25 mouse cellular contexts compared by ENCODE assay signal in genomic region chr4:132241208-132241607, GRCm38 (mm10). TPM values are rescaled to one million over a fixed set of nuclear protein-coding genes. Genes with fewer than 3 reads are reported as not detected.
DNase-seq lines count a peak whose midpoint lies in the region; ATAC-seq and TF ChIP-seq lines count a peak whose summit lies in the region.
"Had no signal": no experiment of that assay in that cellular context is flagged by ENCODE, and none has a peak within 500 bp of the region (broad histone marks: within the 10 kb centered on the region; RNA-seq: fewer than 3 reads in every experiment).

No protein-coding gene starts in this region.

- intact Hi-C loops in left cerebral cortex, postnatal 14 days (cut with DNase I): no loop called here

- H3K27me3 ChIP-seq in liver, embryonic 11.5 days (replicated peaks; ENCODE audit: control insufficient read depth, insufficient read depth, low read length): no peaks in the 10 kb centered on the region
- H3K27me3 ChIP-seq in liver, postnatal 0 days (ENCODE audit: insufficient read depth, low read length): no peaks in the 10 kb centered on the region
- no peaks in the 10 kb centered on the region for H3K27me3 ChIP-seq in hindbrain, postnatal 0 days (ENCODE audit: insufficient read depth, low read length)
- H3K27me3 ChIP-seq: forebrain, embryonic 12.5 days; heart, embryonic 15.5 days; hindbrain, embryonic 15.5 days; limb, embryonic 13.5 days; Patski had no signal

- no peak for TF ChIP-seq CTCF in liver, postnatal 0 days (IDR thresholded peaks at IDR 0.05; ENCODE audit: low read depth)
- no peak for TF ChIP-seq CTCF in hindbrain, postnatal 0 days (IDR thresholded peaks at IDR 0.05; ENCODE audit: low read depth)

- peaks cover 39% of the 10 kb centered on the region for H3K36me3 ChIP-seq in liver, embryonic 11.5 days (ENCODE audit: control insufficient read depth, insufficient read depth, low read length)
- H3K36me3 ChIP-seq in liver, postnatal 0 days (replicated peaks; ENCODE audit: insufficient read depth, low read length): peaks cover 45% of the 10 kb centered on the region
- H3K36me3 ChIP-seq in hindbrain, postnatal 0 days (ENCODE audit: insufficient read depth, low read length): peaks cover 32% of the 10 kb centered on the region

- H3K9ac ChIP-seq in liver, embryonic 11.5 days (ENCODE audit: low read depth, low read length): 0 out of 2 replicates have a peak overlapping the region, but pooled peaks have one; percentile 3
- no peak overlapping the region for H3K9ac ChIP-seq in liver, postnatal 0 days (replicated peaks)
- H3K9ac ChIP-seq in hindbrain, postnatal 0 days (replicated peaks; ENCODE audit: low read length): no peak overlapping the region
- H3K9ac ChIP-seq: forebrain, embryonic 12.5 days; heart, embryonic 15.5 days; hindbrain, embryonic 15.5 days; limb, embryonic 13.5 days; lung, embryonic 14.5 days had no signal

- DNase-seq in spleen, adult 12 weeks (ENCODE audit: low spot score): peak; percentile 31
- DNase-seq in spleen, adult 18-20 months: no peak
- no peak for DNase-seq in liver, embryonic 11.5 days (ENCODE audit: low spot score)
- peak; percentile 59 for DNase-seq in liver, postnatal 0 days
- DNase-seq in thymus, adult 18-20 months: no peak
- no peak for DNase-seq in hindbrain, postnatal 0 days (ENCODE audit: low spot score)
- DNase-seq in left cerebral cortex, postnatal 14 days (ENCODE audit: low spot score in 2 of 2): no peak
- DNase-seq in layer of hippocampus, adult 11-12 months (ENCODE audit: low spot score): no peak
- DNase-seq: adrenal gland, adult 2 months; cerebellum, adult 9-10 months; gastrocnemius, adult 2 months; heart, postnatal 36 days; kidney, adult 9 months; kidney, postnatal 14 days; lung, embryonic 14.5 days; thymus, postnatal 14 days had no signal

- no peak overlapping the region for H3K4me2 ChIP-seq in liver, embryonic 11.5 days
- no peak overlapping the region for H3K4me2 ChIP-seq in liver, postnatal 0 days (ENCODE audit: low read depth, low read length)
- H3K4me2 ChIP-seq in hindbrain, postnatal 0 days (ENCODE audit: low read depth, low read length): no peak overlapping the region
- H3K4me2 ChIP-seq: forebrain, embryonic 12.5 days; heart, embryonic 15.5 days; hindbrain, embryonic 15.5 days; limb, embryonic 13.5 days; lung, embryonic 14.5 days had no signal

- peaks cover 11% of the 10 kb centered on the region; the same call in 1 of the 2 replicates for H3K4me1 ChIP-seq in liver, embryonic 11.5 days (replicated peaks; ENCODE audit: control insufficient read depth, insufficient read depth, low read length)
- H3K4me1 ChIP-seq in liver, postnatal 0 days (ENCODE audit: insufficient read depth): peaks cover 6% of the 10 kb centered on the region
- no peaks in the 10 kb centered on the region for H3K4me1 ChIP-seq in hindbrain, postnatal 0 days (ENCODE audit: insufficient read depth, low read length)
- H3K4me1 ChIP-seq: embryonic facial prominence, embryonic 10.5 days; forebrain, embryonic 12.5 days; heart, embryonic 15.5 days; hindbrain, embryonic 15.5 days; limb, embryonic 13.5 days; midbrain, embryonic 10.5 days had no signal

- ATAC-seq in liver, embryonic 11.5 days (replicated peaks; ENCODE audit: low FRiP score): peak; percentile 46; the same call in 1 of the 2 replicates
- peak; percentile 91 for ATAC-seq in liver, postnatal 0 days
- no peak for ATAC-seq in hindbrain, postnatal 0 days
- ATAC-seq: intestine, embryonic 16.5 days; Patski had no signal

- peak; percentile 89 for TF ChIP-seq EP300 in liver, postnatal 0 days (IDR thresholded peaks at IDR 0.05; ENCODE audit: low read depth)

- H3K4me3 ChIP-seq in liver, embryonic 11.5 days (ENCODE audit: low read depth, low read length): no peak overlapping the region
- H3K4me3 ChIP-seq in liver, postnatal 0 days (ENCODE audit: low read depth, low read length): no peak overlapping the region
- no peak overlapping the region for H3K4me3 ChIP-seq in hindbrain, postnatal 0 days (ENCODE audit: low read length)
- H3K4me3 ChIP-seq: embryonic facial prominence, embryonic 10.5 days; forebrain, embryonic 12.5 days; gastrocnemius, adult 2 months; heart, embryonic 15.5 days; hindbrain, embryonic 15.5 days; layer of hippocampus, adult 2 months; limb, embryonic 13.5 days; midbrain, embryonic 10.5 days had no signal

- H3K9me3 ChIP-seq in liver, embryonic 11.5 days (ENCODE audit: control insufficient read depth, low read length): no peaks in the 10 kb centered on the region
- no peaks in the 10 kb centered on the region for H3K9me3 ChIP-seq in liver, postnatal 0 days (ENCODE audit: low read length)
- no peaks in the 10 kb centered on the region for H3K9me3 ChIP-seq in hindbrain, postnatal 0 days (ENCODE audit: low read length)
- H3K9me3 ChIP-seq: embryonic facial prominence, embryonic 10.5 days; forebrain, embryonic 12.5 days; heart, embryonic 15.5 days; hindbrain, embryonic 15.5 days; limb, embryonic 13.5 days; midbrain, embryonic 10.5 days had no signal

- 45% methylated on average over 3 of the region's 3 CpGs for WGBS in liver, embryonic 11.5 days
- WGBS in liver, postnatal 0 days (ENCODE audit: insufficient replicate concordance): 52% methylated on average over 3 of the region's 3 CpGs
- WGBS in hindbrain, postnatal 0 days: 88% methylated on average over 3 of the region's 3 CpGs

- H3K27ac ChIP-seq in liver, embryonic 11.5 days (ENCODE audit: low read depth, low read length): 0 out of 2 replicates have a peak overlapping the region, but pooled peaks have one; percentile 42
- H3K27ac ChIP-seq in liver, postnatal 0 days (ENCODE audit: low read depth): peak overlapping the region; percentile 66
- H3K27ac ChIP-seq in hindbrain, postnatal 0 days: no peak overlapping the region
- H3K27ac ChIP-seq: embryonic facial prominence, embryonic 10.5 days; forebrain, embryonic 12.5 days; gastrocnemius, adult 2 months; heart, embryonic 15.5 days; hindbrain, embryonic 15.5 days; layer of hippocampus, adult 2 months; limb, embryonic 13.5 days; midbrain, embryonic 10.5 days had no signal

RNA-seq across cellular contexts. Expression of gene Gmeb1, which starts 20.2 kb away (rescaled TPM):
- polyA plus RNA-seq in liver, embryonic 11.5 days (2014; fragmentation: Nextera tagmentation; extraction: Ambion mirVana): 25.4 and 26.8 TPM in 2 replicates
- polyA plus RNA-seq in liver, postnatal 0 days (2015; fragmentation: Nextera tagmentation; extraction: Ambion mirVana): 6.9 and 8.9 TPM in 2 replicates
- total RNA-seq in hindbrain, postnatal 0 days (2014; rRNA removed): 19.1 and 20.1 TPM in 2 replicates
- 29.9 and 30.2 TPM in 2 replicates for polyA plus RNA-seq in hindbrain, postnatal 0 days (2015; fragmentation: Nextera tagmentation; extraction: Ambion mirVana)
- 10 to 100 TPM; 25.1 to 25.9 TPM for total RNA-seq in left cerebral cortex, postnatal 14 days (2021)

RNA-seq across cellular contexts. Expression of gene Ythdf2, which starts 29.1 kb away (rescaled TPM):
- 82.6 and 87.3 TPM in 2 replicates for polyA plus RNA-seq in liver, embryonic 11.5 days (2014; fragmentation: Nextera tagmentation; extraction: Ambion mirVana)
- polyA plus RNA-seq in liver, postnatal 0 days (2015; fragmentation: Nextera tagmentation; extraction: Ambion mirVana): 26.9 and 27.6 TPM in 2 replicates
- total RNA-seq in hindbrain, postnatal 0 days (2014; rRNA removed): 56.4 and 57.1 TPM in 2 replicates
- polyA plus RNA-seq in hindbrain, postnatal 0 days (2015; fragmentation: Nextera tagmentation; extraction: Ambion mirVana): 86.4 and 87.7 TPM in 2 replicates
- 10 to 100 TPM; 40.8 to 44.5 TPM for total RNA-seq in left cerebral cortex, postnatal 14 days (2021)

RNA-seq across cellular contexts. Expression of gene Taf12, which starts 33.0 kb away (rescaled TPM):
- 80.2 and 83.8 TPM in 2 replicates for polyA plus RNA-seq in liver, embryonic 11.5 days (2014; fragmentation: Nextera tagmentation; extraction: Ambion mirVana)
- polyA plus RNA-seq in liver, postnatal 0 days (2015; fragmentation: Nextera tagmentation; extraction: Ambion mirVana): 27.8 and 28.2 TPM in 2 replicates
- total RNA-seq in hindbrain, postnatal 0 days (2014; rRNA removed): 7.3 and 7.6 TPM in 2 replicates
- 30.0 and 30.5 TPM in 2 replicates for polyA plus RNA-seq in hindbrain, postnatal 0 days (2015; fragmentation: Nextera tagmentation; extraction: Ambion mirVana)
- total RNA-seq in left cerebral cortex, postnatal 14 days (2021): 10 to 100 TPM; 16.9 to 18.3 TPM

Comparison
In these comparisons a context has a peak if more than half of its experiments do, and no peak if none do; other contexts are left out.
1. DNase-seq: peak in spleen, adult 12 weeks (single experiment) and liver, postnatal 0 days (single experiment); none in spleen, adult 18-20 months (0 of 2), liver, embryonic 11.5 days (single experiment), thymus, adult 18-20 months (0 of 2), hindbrain, postnatal 0 days (single experiment), left cerebral cortex, postnatal 14 days (0 of 2) and layer of hippocampus, adult 11-12 months (single experiment).